Mouse (Mus musculus) bone marrow macrophage, adult 2 months (primary cell): ENCODE data around the gene Olfr960. TPM values are rescaled to one million over a fixed set of nuclear protein-coding genes. Genes with fewer than 3 reads are reported as not detected.

Experiments
- H3K27ac ChIP-seq: 2 replicates; pipeline ENCODE4 v1.5.1; 2012; ENCODE audit warnings: low read depth, low read length; ENCODE audit not compliant: insufficient read depth
- H3K4me1 ChIP-seq: 2 replicates; pipeline ENCODE4 v1.6.1; 2012; ENCODE audit warnings: low read length; ENCODE audit not compliant: control insufficient read depth, insufficient read depth
- H3K4me3 ChIP-seq: 2 replicates; pipeline ENCODE4 v1.5.1; 2012; ENCODE audit warnings: mild to moderate bottlenecking, low read length, moderate library complexity; ENCODE audit not compliant: insufficient read depth
- CTCF ChIP-seq: IDR thresholded peaks from 2 replicates; pipeline ENCODE4 v1.5.1; 2012; ENCODE audit warnings: low read depth, mild to moderate bottlenecking, low read length, moderate library complexity
- POLR2A ChIP-seq: IDR thresholded peaks from 2 replicates; pipeline ENCODE4 v1.6.1; 2012; ENCODE audit warnings: mild to moderate bottlenecking, low read depth, low read length, borderline replicate concordance
- polyA plus RNA-seq: library from polyadenylated mRNA; stranded (reverse); fragments of >200 nt; gene quantifications from 2 replicates; pipeline ENCODE4 v1.2.4, GENCODE M21; 2012; ENCODE audit not compliant: missing spikeins, insufficient read depth, insufficient read length

Gene Olfr960
- polyA plus RNA-seq, 1 experiment, result not detected

DNA sequence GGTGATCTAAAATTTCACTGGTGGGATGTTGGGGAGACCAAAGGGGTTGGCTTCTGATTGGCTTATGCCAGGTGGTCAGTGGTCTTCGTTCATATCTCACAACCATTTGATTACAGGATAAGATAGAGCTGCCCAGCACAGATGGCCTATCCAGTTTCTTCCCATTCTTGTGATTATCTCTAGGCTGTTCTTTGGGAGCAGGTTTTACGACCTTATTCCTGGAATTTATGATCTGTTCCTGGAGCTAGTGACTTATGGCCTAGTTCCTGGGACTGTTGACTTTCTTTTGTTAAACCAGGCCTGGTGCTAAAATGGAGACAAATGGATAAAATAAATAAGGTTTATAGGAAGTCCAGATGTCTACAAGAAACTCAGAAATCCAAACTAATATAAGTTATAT, 3.5 kb downstream of the Olfr960 start:
- Histone ChIP-seq H3K4me1 (peaks cover 9% of the 10 kb centered on the region), H3K4me3 (no peak overlapping the region), H3K27ac (no peak overlapping the region)
- TF ChIP-seq CTCF (no peak), POLR2A (no peak)

DNA sequence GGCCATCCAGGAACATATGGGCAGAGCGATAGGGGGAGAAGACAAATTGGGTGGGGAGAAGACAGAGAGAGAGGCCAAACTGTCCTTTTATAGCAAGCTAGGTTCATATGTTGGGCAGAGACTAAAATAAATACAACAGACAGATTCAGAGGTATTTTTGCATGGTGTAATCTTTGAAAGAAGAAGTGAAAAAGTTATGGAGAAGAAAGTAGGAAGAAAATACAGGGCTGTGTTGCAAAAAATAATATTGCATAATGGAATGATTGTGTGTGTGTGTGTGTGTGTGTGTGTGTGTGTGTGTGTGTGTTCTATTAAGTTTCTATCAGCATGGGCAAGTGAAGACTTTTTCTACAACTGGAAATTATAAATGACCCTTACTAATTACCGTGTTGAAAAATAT, 7.9 kb downstream of the Olfr960 start:
- H3K4me3 ChIP-seq, result no peak overlapping the region
- peak overlapping the region; percentile 50 for H3K27ac ChIP-seq
- peaks cover 9% of the 10 kb centered on the region for H3K4me1 ChIP-seq
- TF ChIP-seq CTCF, result no peak
- TF ChIP-seq POLR2A, result no peak

DNA sequence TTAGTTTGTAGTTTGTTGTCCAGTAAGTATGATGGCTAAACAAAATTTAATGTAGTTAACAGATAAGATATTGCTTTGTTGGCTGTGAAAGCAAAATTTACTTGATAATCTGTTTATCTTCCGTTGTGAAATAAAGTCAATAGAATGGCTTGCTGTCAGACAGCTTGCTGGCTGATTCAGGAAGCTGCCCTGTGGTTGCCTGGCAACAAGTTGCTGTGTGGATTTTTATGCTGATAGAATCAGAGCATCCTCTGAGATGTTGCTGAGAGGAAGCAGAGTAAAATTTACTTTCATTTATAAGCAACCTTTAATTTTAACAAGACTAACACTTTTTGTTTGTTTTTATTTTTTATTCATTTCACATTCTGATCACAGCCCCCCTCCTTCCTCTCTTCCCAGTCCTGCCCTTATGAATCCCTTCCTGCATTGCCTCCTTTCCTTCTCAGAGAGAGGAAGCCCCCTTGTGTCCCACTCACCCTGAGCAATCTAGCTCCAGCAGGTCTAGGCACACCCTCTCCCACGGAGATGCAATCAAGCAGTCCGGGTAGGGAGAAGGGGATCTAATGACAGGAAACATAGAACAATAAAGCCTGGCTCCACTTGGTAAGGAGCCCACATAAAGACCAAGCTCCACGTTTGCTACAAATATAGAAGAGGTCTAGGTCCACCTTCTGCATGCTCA, 12.9 kb downstream of the Olfr960 start:
- Histone ChIP-seq H3K4me1 (peaks cover 3% of the 10 kb centered on the region; the same call in 1 of the 2 replicates), H3K4me3 (no peak overlapping the region), H3K27ac (no peak overlapping the region)
- TF ChIP-seq POLR2A (no peak), CTCF (no peak)

DNA sequence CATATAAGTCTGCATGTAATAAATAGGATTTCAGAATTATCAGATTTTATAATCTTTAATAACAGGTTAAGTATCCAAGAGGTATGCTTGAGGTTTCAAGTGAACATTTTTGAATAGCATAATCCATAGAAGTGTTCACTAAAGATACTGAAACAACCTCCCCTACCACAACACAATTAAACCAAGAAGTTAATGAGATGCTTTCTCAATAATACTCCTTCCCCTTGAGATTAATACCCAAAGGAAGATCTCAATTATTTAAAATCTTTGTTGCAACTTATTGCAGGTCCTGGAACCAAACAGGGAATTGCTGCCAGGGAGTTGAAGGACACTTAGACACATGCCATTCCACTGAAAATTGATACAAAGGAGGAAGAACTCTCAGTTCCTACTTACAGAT, 23.6 kb downstream of the Olfr960 start, which contains the start of gene Olfr961:
Olfr961 (plus strand) TSS at position 301 of the 400 bp plus-strand sequence.
- Histone ChIP-seq H3K27ac (no peak within 1 kb of the TSS), H3K4me3 (no peak within 1 kb of the TSS), H3K4me1 (no peaks in the 10 kb centered on the region)
- TF ChIP-seq CTCF (no peak), POLR2A (no peak)

DNA sequence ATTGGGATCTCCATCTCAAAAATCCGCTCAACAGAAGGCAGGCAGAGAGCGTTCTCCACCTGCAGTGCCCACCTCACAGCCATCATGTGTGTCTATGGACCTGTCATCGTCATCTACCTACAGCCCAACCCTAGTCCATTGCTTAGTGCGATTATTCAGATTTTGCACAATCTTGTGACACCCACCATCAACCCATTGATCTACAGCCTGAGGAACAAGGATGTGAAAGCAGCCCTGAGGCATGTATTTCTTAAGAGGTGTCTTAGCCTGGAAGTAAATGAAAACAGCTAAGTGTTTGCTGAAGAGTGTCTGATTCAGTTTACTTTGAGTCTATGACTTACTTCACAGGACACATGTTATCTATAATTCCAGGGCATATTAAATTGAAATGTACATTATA, 26.2 kb downstream of the Olfr960 start:
- Histone ChIP-seq H3K27ac (no peak overlapping the region), H3K4me1 (no peaks in the 10 kb centered on the region), H3K4me3 (no peak overlapping the region)
- TF ChIP-seq CTCF (no peak), POLR2A (no peak)

DNA sequence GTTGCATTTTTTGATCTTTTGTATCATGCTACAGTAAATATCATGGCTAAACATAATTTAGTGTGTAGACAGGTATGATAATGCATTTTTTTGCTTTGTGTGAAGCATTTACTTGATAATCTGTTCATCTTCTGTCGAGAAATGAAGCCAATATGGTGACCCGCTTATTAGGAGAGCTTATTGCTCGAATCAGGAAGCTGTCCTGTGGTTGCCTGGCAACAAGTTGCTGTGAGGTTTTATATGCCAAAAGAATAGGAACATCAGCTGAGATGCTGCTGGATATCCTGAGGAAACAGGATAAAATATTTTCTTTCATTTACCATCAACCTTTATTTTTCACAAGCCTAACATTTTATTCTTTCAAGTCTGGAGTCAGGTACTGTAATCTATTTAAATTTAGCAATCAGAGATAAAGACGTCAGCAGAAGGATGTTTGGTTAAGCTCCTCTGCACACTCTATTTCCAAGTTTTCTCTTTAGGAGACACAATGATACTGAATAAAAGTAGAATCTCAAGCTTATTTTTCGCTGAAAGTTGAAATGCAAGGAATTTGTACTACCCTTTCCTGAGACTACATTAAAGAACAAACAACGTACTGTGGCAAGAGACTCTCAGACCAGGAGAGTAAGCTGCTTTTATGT, 33.7 kb downstream of the Olfr960 start:
- TF ChIP-seq CTCF, result no peak
- TF ChIP-seq POLR2A, result no peak
- no peak overlapping the region for H3K4me3 ChIP-seq
- no peak overlapping the region for H3K27ac ChIP-seq
- no peaks in the 10 kb centered on the region for H3K4me1 ChIP-seq

DNA sequence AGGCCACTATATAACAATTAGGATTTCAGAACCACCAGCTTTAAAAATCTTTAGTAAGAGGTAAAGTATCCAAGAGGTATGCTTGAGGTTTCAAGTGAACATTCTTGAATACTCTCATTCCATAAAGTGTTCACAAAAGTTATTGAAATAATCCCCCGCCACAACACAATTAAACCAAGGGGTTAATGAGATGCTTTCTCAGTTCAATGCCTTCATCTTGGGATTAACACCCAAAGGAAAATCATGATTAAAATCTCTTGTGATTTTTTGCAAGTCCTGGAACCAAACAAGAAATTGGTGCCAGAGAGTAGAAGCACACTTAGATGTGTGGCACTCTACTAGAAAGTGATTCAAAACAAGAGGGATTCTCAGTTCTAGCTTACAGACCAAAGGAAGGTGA, 45.7 kb downstream of the Olfr960 start, which contains the start of gene Olfr963:
Olfr963 (plus strand) TSS at position 301 of the 400 bp plus-strand sequence.
- no peak for TF ChIP-seq POLR2A
- no peak for TF ChIP-seq CTCF
- Histone ChIP-seq H3K4me3 (no peak within 1 kb of the TSS), H3K4me1 (no peaks in the 10 kb centered on the region), H3K27ac (no peak within 1 kb of the TSS)

DNA sequence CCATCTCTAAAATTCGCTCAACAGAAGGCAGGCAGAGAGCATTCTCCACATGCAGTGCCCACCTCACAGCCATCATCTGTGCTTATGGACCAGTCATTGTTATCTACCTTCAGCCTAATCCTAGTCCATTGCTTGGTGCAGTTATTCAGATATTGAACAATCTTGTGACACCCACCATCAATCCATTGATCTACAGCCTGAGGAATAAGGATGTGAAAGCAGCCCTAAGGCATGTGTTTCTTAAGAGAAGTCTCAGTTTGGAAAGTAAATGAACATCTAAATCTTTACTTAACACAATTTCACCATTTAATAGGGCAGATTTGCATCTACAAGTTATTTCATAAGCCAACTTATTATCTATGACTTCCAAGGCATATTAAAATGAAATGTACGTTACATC, 48.5 kb downstream of the Olfr960 start:
- H3K4me1 ChIP-seq, result peaks cover 2% of the 10 kb centered on the region
- TF ChIP-seq POLR2A (no peak), CTCF (no peak)
- no peak overlapping the region for H3K27ac ChIP-seq
- H3K4me3 ChIP-seq, result no peak overlapping the region

Other genes starting within 250 kb of the Olfr960 start
- not detected in 2 replicates for gene Olfr951, start 234.0 kb upstream of the Olfr960 start, polyA plus RNA-seq
- not detected in 2 replicates for gene Olfr952, start 194.2 kb upstream of the Olfr960 start, polyA plus RNA-seq
- not detected in 2 replicates for gene Olfr954, start 164.7 kb upstream of the Olfr960 start, polyA plus RNA-seq
- not detected in 2 replicates for gene Olfr955, start 149.4 kb upstream of the Olfr960 start, polyA plus RNA-seq
- gene Olfr44, start 127.4 kb upstream of the Olfr960 start, polyA plus RNA-seq, result not detected in 2 replicates
- not detected in 2 replicates for gene Olfr957, start 105.6 kb upstream of the Olfr960 start, polyA plus RNA-seq
- not detected in 2 replicates for gene Olfr958, start 67.3 kb upstream of the Olfr960 start, polyA plus RNA-seq
- not detected in 2 replicates for gene Olfr959, start 45.8 kb upstream of the Olfr960 start, polyA plus RNA-seq
- gene AW551984, start 17.0 kb upstream of the Olfr960 start, polyA plus RNA-seq, result not detected in 2 replicates
- not detected in 2 replicates for gene Olfr148, start 10.7 kb upstream of the Olfr960 start, polyA plus RNA-seq
- gene Olfr961, start 23.7 kb downstream of the Olfr960 start, polyA plus RNA-seq, result not detected in 2 replicates
- not detected in 2 replicates for gene Olfr963, start 45.8 kb downstream of the Olfr960 start, polyA plus RNA-seq
- gene Olfr149, start 85.7 kb downstream of the Olfr960 start, polyA plus RNA-seq, result 0.28 TPM in 1 of 2 replicates, not detected in the other
- gene Olfr965, start 90.0 kb downstream of the Olfr960 start, polyA plus RNA-seq, result not detected in 2 replicates
- not detected in 2 replicates for gene Olfr150, start 109.6 kb downstream of the Olfr960 start, polyA plus RNA-seq
- not detected in 2 replicates for gene Olfr967, start 124.9 kb downstream of the Olfr960 start, polyA plus RNA-seq
- gene Olfr968, start 161.9 kb downstream of the Olfr960 start, polyA plus RNA-seq, result not detected in 2 replicates
- not detected in 2 replicates for gene Olfr969, start 169.6 kb downstream of the Olfr960 start, polyA plus RNA-seq
- gene Olfr970, start 187.5 kb downstream of the Olfr960 start, polyA plus RNA-seq, result not detected in 2 replicates
- not detected in 2 replicates for gene Olfr971, start 215.5 kb downstream of the Olfr960 start, polyA plus RNA-seq
- not detected in 2 replicates for gene Olfr972, start 245.0 kb downstream of the Olfr960 start, polyA plus RNA-seq